Mouse (Mus musculus): ENCODE results near the gene Rtn4rl2. TPM values are rescaled to one million over a fixed set of nuclear protein-coding genes. Genes with fewer than 3 reads are reported as not detected.

Rtn4rl2 gene
- polyA plus RNA-seq, 1 experiment: not detected

DNA sequence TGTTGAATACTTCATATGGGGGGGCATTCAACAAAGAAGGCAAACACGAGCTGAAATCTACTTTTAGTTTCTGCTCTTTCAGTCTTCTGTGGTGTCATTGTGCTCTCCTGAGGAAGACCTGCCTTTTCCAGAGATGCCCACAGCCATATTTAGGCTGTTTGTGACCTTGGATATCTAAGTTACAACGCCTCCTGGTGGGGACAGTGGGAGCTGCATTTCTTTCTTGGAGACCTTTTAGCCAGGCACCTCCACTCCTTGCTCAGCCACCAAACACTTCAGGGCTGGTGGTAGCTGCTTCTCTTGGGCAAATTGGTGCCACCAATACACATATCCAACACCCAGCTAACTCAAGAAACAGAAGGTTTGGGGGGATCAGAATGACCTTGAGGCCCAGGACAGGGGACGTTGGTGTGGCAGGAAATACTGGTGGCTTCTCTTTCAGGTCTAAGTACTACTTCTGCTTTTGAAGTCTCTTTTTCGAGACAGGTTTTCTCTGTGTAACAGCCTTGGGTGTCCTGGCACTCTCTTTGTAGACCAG is 15.8 kb downstream of the Rtn4rl2 start:
- no peaks in the 10 kb centered on the region; the same call in 1 of the 2 replicates for H3K4me1 ChIP-seq (ENCODE audit: control insufficient read depth, insufficient read depth, insufficient read length, low read length)
- H3K27ac ChIP-seq (replicated peaks; ENCODE audit: low read depth, low read length): no peak overlapping the region
- no peak overlapping the region for H3K4me3 ChIP-seq (ENCODE audit: insufficient read depth, low read depth, low read length)

DNA sequence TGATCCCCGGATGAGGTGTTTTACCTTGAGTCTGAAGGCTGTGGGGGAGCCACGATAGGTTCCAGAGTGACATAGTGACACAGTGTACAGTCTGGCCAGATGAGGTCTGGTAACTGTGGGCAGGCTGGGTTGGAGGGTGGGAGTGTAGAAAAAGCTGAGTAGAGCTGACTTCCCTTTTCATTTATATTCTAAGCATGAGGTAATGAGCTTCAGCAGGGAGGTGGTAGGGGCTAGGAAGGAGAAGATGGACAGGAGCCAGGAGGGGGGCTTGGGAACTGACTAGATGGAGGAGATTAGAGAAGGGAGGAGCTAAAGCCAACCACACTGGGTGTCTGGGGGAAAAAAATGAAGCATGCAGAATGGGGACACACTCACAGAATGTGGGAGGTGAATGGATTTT is 17.5 kb downstream of the Rtn4rl2 start:
- H3K27ac ChIP-seq (replicated peaks; ENCODE audit: low read depth, low read length): no peak overlapping the region
- no peaks in the 10 kb centered on the region; the same call in 1 of the 2 replicates for H3K4me1 ChIP-seq (ENCODE audit: control insufficient read depth, insufficient read depth, insufficient read length, low read length)
- no peak overlapping the region for H3K4me3 ChIP-seq (ENCODE audit: insufficient read depth, low read depth, low read length)

DNA sequence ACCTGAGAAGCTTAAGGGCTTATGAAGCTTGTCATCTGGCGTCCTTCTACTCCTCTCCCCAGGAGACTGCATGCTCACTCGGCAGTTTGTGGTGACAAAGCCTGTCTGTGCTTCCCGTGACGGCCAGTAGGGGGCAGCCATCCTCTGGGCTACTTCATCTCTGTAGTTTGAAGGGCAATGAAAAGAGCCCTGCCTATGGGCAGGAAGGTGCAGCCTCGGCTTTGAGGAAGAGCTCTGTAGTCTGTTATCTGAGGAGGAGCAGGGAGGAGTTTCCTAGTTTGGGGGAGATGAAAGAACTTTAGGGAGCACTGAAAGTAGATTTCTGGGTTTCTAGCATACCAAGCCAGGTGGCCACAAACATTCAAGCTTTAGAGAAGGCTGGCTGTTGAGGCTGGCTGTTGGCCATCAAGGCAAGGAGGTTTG is 18.0 kb downstream of the Rtn4rl2 start:
- H3K4me3 ChIP-seq (ENCODE audit: insufficient read depth, low read depth, low read length): no peak overlapping the region
- no peak overlapping the region for H3K27ac ChIP-seq (replicated peaks; ENCODE audit: low read depth, low read length)
- H3K4me1 ChIP-seq (ENCODE audit: control insufficient read depth, insufficient read depth, insufficient read length, low read length): no peaks in the 10 kb centered on the region; the same call in 1 of the 2 replicates

DNA sequence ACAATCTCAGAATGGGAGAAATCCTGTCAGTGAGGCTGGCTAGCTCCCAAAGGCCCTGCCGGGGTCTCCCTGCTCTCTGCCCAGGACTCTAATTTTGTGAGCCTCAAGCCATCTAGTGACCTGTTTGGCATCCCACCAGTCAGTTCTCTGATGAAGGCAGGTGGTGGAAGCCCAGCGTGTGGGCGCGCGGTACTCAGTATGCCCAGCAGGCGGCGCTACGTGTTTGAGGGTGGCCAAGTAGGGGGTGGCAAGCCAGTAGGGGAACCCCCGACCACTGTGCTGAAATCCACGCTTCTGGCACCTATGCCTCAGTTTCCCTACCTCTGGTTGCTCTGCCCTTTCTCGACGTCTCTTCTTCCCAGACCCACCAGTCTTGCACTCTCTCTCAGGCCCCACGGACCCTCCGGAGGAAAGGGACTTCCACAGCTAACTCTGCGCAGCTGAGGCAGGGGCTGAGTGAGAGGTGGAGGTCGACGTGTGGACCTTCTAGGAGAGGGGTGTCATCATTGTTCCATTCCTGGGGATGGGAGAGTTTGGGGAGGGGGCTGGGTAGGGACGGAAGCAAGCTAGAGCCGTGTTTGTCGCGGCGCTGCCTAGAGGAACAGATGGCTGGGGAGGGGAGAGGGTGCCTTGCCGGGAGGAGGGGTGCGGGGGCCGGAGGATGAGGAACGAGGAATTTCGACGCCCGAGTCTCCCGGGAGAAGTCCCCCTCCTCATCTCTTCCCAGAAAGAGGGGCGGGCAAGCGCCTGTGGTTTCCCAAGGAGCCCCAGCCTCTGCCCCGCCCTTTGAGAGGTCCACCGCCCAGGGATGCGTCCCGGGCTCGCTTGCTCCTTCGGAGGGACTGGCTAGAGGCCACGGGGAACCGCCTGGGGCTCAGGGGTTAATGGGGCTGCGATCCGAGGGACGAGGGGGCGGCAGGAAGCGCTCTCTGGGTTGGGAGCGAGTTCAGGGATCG is 20.6 kb downstream of the Rtn4rl2 start:
- peak overlapping the region; percentile 8; the same call in 1 of the 2 replicates for H3K4me3 ChIP-seq (ENCODE audit: insufficient read depth, low read depth, low read length)
- H3K27ac ChIP-seq (replicated peaks; ENCODE audit: low read depth, low read length): no peak overlapping the region
- H3K4me1 ChIP-seq (ENCODE audit: control insufficient read depth, insufficient read depth, insufficient read length, low read length): no peaks in the 10 kb centered on the region; the same call in 1 of the 2 replicates

DNA sequence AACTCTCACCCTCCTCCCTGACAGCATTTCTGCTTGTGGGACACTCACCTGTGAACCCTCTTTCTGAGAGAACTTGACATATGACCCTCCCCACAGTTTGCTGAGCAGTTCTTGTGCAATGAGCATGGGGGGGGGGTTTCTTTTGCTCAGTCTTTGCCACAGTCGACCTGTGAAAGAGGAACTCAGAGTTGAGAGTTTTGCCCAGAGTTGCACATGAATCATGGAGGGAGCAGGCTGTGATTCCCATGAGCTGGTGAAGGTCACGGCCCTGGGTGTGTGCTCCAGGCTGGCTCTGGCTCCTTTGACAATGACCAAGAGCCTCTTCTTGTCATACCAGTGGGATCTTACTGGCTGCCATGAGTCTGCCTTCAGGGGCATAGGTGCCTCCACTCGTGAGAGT is 24.3 kb downstream of the Rtn4rl2 start:
- Histone ChIP-seq H3K27ac (replicated peaks; ENCODE audit: low read depth, low read length) (no peak overlapping the region), H3K4me3 (ENCODE audit: insufficient read depth, low read depth, low read length) (no peak overlapping the region), H3K4me1 (ENCODE audit: control insufficient read depth, insufficient read depth, insufficient read length, low read length) (peaks cover 5% of the 10 kb centered on the region; the same call in 1 of the 2 replicates)

DNA sequence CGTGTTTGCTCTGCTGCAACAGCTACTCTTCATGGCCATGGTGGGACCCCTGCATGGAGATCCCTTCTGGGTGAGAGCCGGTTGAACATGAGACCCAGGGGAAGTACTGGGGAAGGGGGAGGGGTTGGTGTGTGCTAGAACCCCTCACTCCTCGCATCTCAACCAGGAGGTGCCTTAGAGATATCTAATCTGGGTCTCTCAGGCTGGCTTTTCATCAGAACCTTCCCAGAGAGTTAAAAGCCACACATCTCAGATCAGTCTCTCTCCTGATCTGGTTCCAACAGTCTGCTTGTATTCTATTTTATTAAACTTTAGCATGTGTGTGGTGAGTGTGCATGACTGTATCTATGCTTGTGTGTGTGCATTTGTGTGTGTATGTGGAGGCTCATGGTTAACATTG is 25.1 kb downstream of the Rtn4rl2 start:
- Histone ChIP-seq H3K27ac (replicated peaks; ENCODE audit: low read depth, low read length) (no peak overlapping the region), H3K4me1 (ENCODE audit: control insufficient read depth, insufficient read depth, insufficient read length, low read length) (peaks cover 5% of the 10 kb centered on the region; the same call in 1 of the 2 replicates), H3K4me3 (ENCODE audit: insufficient read depth, low read depth, low read length) (no peak overlapping the region)

DNA sequence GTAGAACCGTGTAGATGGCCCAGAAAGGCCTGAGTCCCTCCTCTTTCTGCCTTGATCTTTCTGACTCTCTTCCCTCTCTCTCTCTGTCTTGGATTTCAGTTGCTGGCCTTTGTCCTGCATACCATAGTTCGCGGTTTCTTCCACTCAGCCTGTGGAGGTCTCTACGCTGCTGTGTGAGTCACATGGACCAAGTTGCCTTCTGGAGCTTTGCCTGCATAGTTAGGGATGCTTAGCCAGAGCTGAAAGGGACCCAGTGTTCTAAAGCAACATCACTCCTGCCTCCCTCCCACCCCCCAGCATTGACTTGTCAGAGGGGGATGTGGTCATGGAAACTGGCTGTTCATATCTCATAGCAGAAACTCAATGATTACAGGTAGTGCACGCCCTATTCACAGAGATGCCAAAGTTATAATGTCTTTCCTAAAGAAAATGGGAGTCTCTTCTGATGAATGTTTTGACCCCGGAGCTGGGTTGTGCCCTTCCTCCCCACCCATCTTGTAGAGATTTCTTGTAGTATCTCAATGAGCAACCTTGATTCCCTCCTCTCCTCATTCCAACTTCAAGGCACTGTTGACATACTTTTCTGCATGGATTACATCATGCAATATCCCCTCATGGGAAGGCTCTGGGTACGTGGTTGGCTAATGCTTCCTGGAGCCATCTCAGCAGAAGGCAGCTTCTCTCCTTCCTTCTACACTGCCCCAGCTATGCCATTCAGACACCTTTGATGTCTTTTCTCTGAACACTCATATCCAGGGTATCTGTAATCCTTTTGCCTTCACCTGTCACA is 26.3 kb downstream of the Rtn4rl2 start:
- Histone ChIP-seq H3K4me3 (ENCODE audit: insufficient read depth, low read depth, low read length) (no peak overlapping the region), H3K4me1 (ENCODE audit: control insufficient read depth, insufficient read depth, insufficient read length, low read length) (0 out of 2 replicates have a peak, but pooled peaks cover 5% of the 10 kb centered on the region), H3K27ac (replicated peaks; ENCODE audit: low read depth, low read length) (no peak overlapping the region)

DNA sequence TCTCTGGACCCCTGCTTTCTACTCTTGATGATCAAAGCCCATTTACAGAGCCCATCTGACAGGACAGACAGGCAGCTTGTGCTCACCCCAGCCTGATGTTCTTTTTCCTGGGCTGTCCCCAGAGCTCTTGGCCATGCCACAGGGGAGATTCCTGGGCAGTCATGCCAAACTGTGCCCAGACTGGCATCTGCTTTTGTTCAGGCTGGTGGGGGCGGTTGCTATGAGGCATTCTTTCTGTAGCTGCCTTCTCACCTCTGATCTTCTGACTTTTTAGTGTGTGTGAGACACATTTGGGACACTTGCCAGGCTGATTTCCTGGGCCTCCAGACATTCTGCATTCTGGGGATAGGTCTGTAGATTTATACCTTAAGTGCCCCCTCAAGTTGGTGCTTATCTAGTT is 28.0 kb downstream of the Rtn4rl2 start:
- 0 out of 2 replicates have a peak, but pooled peaks cover 5% of the 10 kb centered on the region for H3K4me1 ChIP-seq (ENCODE audit: control insufficient read depth, insufficient read depth, insufficient read length, low read length)
- no peak overlapping the region for H3K4me3 ChIP-seq (ENCODE audit: insufficient read depth, low read depth, low read length)
- H3K27ac ChIP-seq (replicated peaks; ENCODE audit: low read depth, low read length): no peak overlapping the region

DNA sequence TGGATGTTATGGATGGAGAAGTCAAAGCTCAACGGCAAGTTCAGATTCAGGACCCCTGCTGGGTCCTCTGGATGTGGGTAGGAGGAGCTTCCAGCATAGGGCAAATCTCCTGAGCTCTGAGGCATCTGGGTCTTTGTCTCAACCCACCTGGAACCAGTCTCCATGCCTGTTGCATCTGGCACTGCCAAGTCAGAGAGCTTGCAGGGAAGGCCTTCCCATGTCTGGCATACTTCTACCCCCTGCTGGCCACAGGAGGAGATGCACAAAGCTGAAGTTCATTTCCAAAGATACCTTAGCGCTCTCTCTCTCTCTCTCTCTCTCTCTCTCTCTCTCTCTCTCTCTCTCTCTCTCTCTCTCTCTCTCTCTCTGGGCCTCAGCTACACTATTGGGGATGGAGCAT is 30.8 kb downstream of the Rtn4rl2 start:
- Histone ChIP-seq H3K4me3 (ENCODE audit: insufficient read depth, low read depth, low read length) (no peak overlapping the region), H3K4me1 (ENCODE audit: control insufficient read depth, insufficient read depth, insufficient read length, low read length) (0 out of 2 replicates have a peak, but pooled peaks cover 5% of the 10 kb centered on the region), H3K27ac (replicated peaks; ENCODE audit: low read depth, low read length) (no peak overlapping the region)

DNA sequence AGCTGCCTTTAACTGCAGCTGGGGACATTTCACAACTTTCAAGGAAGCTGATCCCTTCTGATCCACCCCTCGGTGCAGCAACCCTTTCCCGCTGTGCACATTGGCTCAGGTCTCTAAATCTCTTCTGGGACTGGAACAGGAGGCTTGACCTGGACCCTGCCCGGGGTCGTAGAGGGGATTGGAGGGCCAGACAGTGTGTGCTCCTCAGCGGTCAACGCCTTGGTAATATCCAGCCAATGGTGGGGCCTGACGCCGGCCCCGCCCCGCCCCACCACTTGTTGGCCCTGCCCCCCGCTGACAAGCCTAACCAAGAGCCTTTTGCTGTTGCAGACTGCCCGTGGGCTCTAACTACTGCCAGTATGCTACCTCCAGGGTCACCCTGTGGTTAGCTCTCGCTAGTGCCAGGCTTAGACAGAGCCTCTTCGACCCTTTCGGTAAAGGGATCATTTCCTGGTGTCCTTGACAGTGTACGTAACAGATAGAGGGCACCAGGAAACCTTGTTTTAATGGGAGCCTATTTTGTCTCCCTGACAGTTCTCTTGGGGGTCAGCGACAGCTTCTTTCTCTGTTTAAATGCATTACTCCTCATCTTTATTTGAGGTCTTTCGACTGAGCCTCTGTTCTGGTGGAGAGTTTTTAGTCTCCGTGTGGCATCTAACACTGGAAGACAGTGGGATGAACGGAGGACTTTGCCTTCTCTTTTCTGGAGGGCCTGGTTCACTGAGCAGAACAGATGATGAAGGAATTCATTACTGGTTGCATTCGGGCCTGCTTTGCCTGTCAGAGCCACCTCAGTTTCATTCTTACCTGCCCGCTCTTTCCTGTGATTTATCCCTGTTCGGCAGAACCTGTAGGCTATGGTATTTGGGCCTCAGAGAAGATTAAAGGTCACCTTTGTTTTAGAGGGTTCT is 35.1 kb downstream of the Rtn4rl2 start:
- H3K4me3 ChIP-seq (ENCODE audit: insufficient read depth, low read depth, low read length): 0 out of 2 replicates have a peak overlapping the region, but pooled peaks have one; percentile 8
- no peaks in the 10 kb centered on the region for H3K4me1 ChIP-seq (ENCODE audit: control insufficient read depth, insufficient read depth, insufficient read length, low read length)

DNA sequence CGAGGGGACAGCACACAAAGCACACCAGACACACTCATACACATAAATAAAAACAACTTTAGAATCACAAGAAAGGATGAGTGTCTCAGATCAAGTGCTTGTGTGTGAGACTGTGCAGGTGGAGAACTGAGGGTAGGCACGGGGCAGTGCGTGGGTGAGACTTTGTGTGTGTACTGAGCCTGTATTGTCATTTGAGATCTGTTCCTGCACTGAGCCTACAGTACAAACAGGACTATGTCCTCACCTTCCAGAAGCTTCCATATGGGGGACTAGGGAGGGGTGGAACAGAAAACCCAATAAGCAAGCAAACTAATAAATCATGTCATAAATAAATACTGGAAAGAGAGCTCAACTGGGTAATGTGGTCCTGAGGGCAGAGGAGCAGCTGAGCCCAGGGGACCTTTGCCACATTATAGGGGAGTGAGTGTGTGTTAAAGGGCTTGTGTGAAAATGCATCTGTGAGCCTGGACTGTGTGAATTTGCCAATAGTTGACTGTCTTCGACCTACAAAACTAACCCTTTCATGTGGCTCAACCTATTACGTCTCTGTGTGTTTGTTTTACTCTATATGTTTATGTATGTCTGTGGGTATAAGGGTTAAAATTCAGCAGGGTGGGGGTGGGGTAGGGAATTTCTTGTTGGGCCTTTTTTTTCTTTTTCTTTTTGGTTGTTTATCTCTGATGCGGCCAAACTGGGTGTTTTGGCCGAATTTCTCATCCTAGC is 35.9 kb downstream of the Rtn4rl2 start:
- peak overlapping the region; percentile 54 for H3K27ac ChIP-seq (replicated peaks; ENCODE audit: low read depth, low read length)
- no peaks in the 10 kb centered on the region for H3K4me1 ChIP-seq (ENCODE audit: control insufficient read depth, insufficient read depth, insufficient read length, low read length)
- H3K4me3 ChIP-seq (ENCODE audit: insufficient read depth, low read depth, low read length): no peak overlapping the region

More for the DNA sequence above, 35.1 kb downstream of the Rtn4rl2 start:
- H3K27ac ChIP-seq (replicated peaks; ENCODE audit: low read depth, low read length): peak overlapping the region; percentile 76

DNA sequence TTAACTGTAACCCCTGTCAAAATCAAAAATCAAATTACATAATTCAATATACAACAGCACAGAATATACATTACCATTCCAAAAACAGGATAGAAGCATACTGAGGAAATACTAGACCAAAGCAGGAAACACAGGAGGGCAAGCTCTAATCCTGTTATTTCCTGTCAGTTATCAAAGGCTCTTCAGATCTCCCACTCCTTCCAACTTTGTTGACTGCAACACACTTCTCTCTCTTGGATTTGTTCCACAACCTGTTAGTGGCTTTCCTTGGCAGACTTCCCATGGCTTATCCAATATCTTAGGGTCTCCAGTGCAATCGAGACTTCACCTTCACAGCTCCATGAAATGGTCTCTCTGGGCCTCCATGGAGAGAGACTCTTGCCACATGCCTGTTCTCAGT is 41.3 kb downstream of the Rtn4rl2 start:
- Histone ChIP-seq H3K27ac (replicated peaks; ENCODE audit: low read depth, low read length) (no peak overlapping the region), H3K4me3 (ENCODE audit: insufficient read depth, low read depth, low read length) (no peak overlapping the region), H3K4me1 (ENCODE audit: control insufficient read depth, insufficient read depth, insufficient read length, low read length) (no peaks in the 10 kb centered on the region)

DNA sequence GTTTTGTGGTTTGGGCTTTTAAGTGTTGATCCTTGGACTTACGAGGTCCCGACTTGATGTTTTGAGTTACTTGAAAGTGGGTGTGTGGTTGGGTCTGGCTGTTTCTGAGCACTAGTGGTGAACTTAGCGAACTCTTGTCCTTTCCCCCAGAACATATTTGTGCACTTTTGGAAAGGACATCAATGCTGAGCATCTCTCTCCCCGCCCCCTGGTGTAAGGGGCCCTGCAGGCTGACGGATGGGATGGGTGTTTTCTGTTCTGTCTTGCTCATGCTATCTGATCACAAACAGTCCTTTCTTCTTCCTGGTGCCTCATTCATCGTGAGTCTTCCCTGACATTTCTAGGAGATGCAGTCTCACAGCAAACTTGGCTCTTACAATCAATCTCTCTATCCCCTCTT is 42.9 kb downstream of the Rtn4rl2 start:
- H3K4me1 ChIP-seq (ENCODE audit: control insufficient read depth, insufficient read depth, insufficient read length, low read length): 0 out of 2 replicates have a peak, but pooled peaks cover 3% of the 10 kb centered on the region
- H3K27ac ChIP-seq (replicated peaks; ENCODE audit: low read depth, low read length): no peak overlapping the region
- H3K4me3 ChIP-seq (ENCODE audit: insufficient read depth, low read depth, low read length): no peak overlapping the region

Data from brown adipose tissue, adult 24 weeks (tissue).